Mouse (Mus musculus) brain, embryonic 18.5 days (tissue): ENCODE results near the gene Hmgcl.
A peak's percentile ranks its signal among the peaks of the same experiment; 100 is the strongest.

Experiments
- DNase-seq: peaks from one replicate; pipeline ENCODE4 v3.0.0-alpha.2; 2012; ENCODE audit warnings: low read depth, low spot score

Hmgcl gene

GRCm38 (mm10) chr4:135985769-135986168, 39.5 kb downstream of the Hmgcl start:
- no peak for DNase-seq

GRCm38 (mm10) chr4:135986301-135986942, 40.2 kb downstream of the Hmgcl start:
- no peak for DNase-seq

- DNase-seq = peak; percentile 78
These were observed 40.9 kb downstream of the Hmgcl start, which contains the start of gene Pithd1 for GRCm38 (mm10) chr4:135986943-135987710. TSS of gene Pithd1 (minus strand) at chr4:135987264.

- no peak for DNase-seq
These were observed 41.5 kb downstream of the Hmgcl start for GRCm38 (mm10) chr4:135987714-135988113.

GRCm38 (mm10) chr4:135993941-135994340, 47.7 kb downstream of the Hmgcl start:
- DNase-seq = no peak

GRCm38 (mm10) chr4:135995118-135995517, 48.9 kb downstream of the Hmgcl start:
- DNase-seq = no peak

GRCm38 (mm10) chr4:136004107-136004675, 57.9 kb downstream of the Hmgcl start:
- no peak for DNase-seq

- no peak for DNase-seq
These were observed 58.7 kb downstream of the Hmgcl start for GRCm38 (mm10) chr4:136004921-136005320.

- no peak for DNase-seq
These were observed 60.6 kb downstream of the Hmgcl start for GRCm38 (mm10) chr4:136006821-136007220.

- no peak for DNase-seq
These were observed 62.7 kb downstream of the Hmgcl start for GRCm38 (mm10) chr4:136008782-136009447.

- no peak for DNase-seq
These were observed 64.3 kb downstream of the Hmgcl start for GRCm38 (mm10) chr4:136010586-136010985.
